In genomic region chr8:110806146-110806545, GRCm38 (mm10) we compare ENCODE assay signal across 10 mouse cellular contexts. TPM values are rescaled to one million over a fixed set of nuclear protein-coding genes. Genes with fewer than 3 reads are reported as not detected.
"Had no signal": no experiment of that assay in that cellular context is flagged by ENCODE, and none has a peak within 500 bp of the region (broad histone marks: within the 10 kb centered on the region; RNA-seq: fewer than 3 reads in every experiment).

No protein-coding gene starts in this region.

- H3K4me2 ChIP-seq: limb, embryonic 15.5 days; liver, embryonic 12.5 days; midbrain, embryonic 12.5 days; neural tube, embryonic 13.5 days had no signal

- H3K27ac ChIP-seq: hindbrain, postnatal 0 days; limb, embryonic 15.5 days; liver, embryonic 12.5 days; midbrain, embryonic 12.5 days; neural tube, embryonic 13.5 days had no signal

- H3K4me1 ChIP-seq: liver, embryonic 12.5 days; midbrain, embryonic 12.5 days; neural tube, embryonic 13.5 days had no signal

- H3K9ac ChIP-seq: limb, embryonic 15.5 days; liver, embryonic 12.5 days; midbrain, embryonic 12.5 days; neural tube, embryonic 13.5 days had no signal

- DNase-seq: right cerebral cortex, postnatal 4 days; spleen, adult 18-20 months had no signal

- H3K4me3 ChIP-seq: liver, embryonic 12.5 days; midbrain, embryonic 12.5 days; neural tube, embryonic 13.5 days had no signal

- ATAC-seq: hindbrain, postnatal 0 days; liver, embryonic 12.5 days; midbrain, embryonic 16.5 days had no signal

- H3K9me3 ChIP-seq: limb, embryonic 15.5 days; liver, embryonic 12.5 days; midbrain, embryonic 12.5 days; neural tube, embryonic 13.5 days had no signal

- H3K27me3 ChIP-seq: limb, embryonic 15.5 days; liver, embryonic 12.5 days; midbrain, embryonic 12.5 days; neural tube, embryonic 13.5 days had no signal

RNA-seq across cellular contexts. Expression of gene Il34, which starts 0.4 kb away (rescaled TPM):
- total RNA-seq: megakaryocyte-erythroid progenitor cell, adult 5-6 weeks had no signal
- polyA plus RNA-seq: limb, embryonic 11.5 days; liver, embryonic 12.5 days had no signal
